Mouse (Mus musculus) c-Kit-positive CD71-positive TER-119-negative erythroid progenitor cells, embryonic 14.5 days (primary cell): ENCODE data around the gene Rictor.

Source experiments
- DNase-seq: peaks from one replicate; pipeline ENCODE4 v3.0.0-alpha.2; 2013; ENCODE audit warnings: low read depth

Gene Rictor

GRCm38 (mm10) chr15:6707936-6708525 is at the start of gene Rictor:
Rictor (plus strand) TSS chr15:6708379.
- peak; percentile 67 for DNase-seq

- DNase-seq, result no peak
These were observed 46.2 kb upstream of the Rictor start for GRCm38 (mm10) chr15:6661951-6662350.

- DNase-seq, result no peak
These were observed 44.2 kb upstream of the Rictor start for GRCm38 (mm10) chr15:6663991-6664390.

- no peak for DNase-seq
These were observed 42.1 kb upstream of the Rictor start for GRCm38 (mm10) chr15:6666072-6666471.

- DNase-seq, result no peak
These were observed 39.3 kb upstream of the Rictor start for GRCm38 (mm10) chr15:6668793-6669437.

GRCm38 (mm10) chr15:6678479-6678878 is 29.7 kb upstream of the Rictor start:
- DNase-seq, result no peak

GRCm38 (mm10) chr15:6702164-6702563 is 6.0 kb upstream of the Rictor start:
- no peak for DNase-seq

GRCm38 (mm10) chr15:6705351-6705901 is 2.8 kb upstream of the Rictor start:
- peak; percentile 88 for DNase-seq

GRCm38 (mm10) chr15:6707551-6707935 is 636 bp upstream of the Rictor start:
- no peak for DNase-seq

- no peak for DNase-seq
These were observed 605 bp downstream of the Rictor start for GRCm38 (mm10) chr15:6708526-6709441.

GRCm38 (mm10) chr15:6709618-6710017 is 1.4 kb downstream of the Rictor start:
- DNase-seq, result no peak

- DNase-seq, result no peak
These were observed 2.2 kb downstream of the Rictor start for GRCm38 (mm10) chr15:6710341-6710740.

GRCm38 (mm10) chr15:6711226-6711625 is 3.0 kb downstream of the Rictor start:
- no peak for DNase-seq

- no peak for DNase-seq
These were observed 6.6 kb downstream of the Rictor start for GRCm38 (mm10) chr15:6714819-6715218.

GRCm38 (mm10) chr15:6715237-6715636 is 7.1 kb downstream of the Rictor start:
- no peak for DNase-seq

GRCm38 (mm10) chr15:6721385-6721784 is 13.2 kb downstream of the Rictor start:
- no peak for DNase-seq

GRCm38 (mm10) chr15:6721802-6722201 is 13.6 kb downstream of the Rictor start:
- no peak for DNase-seq

GRCm38 (mm10) chr15:6722405-6723176 is 14.4 kb downstream of the Rictor start:
- DNase-seq, result no peak

GRCm38 (mm10) chr15:6723338-6723737 is 15.2 kb downstream of the Rictor start:
- DNase-seq, result no peak

GRCm38 (mm10) chr15:6724442-6724841 is 16.3 kb downstream of the Rictor start:
- no peak for DNase-seq

- DNase-seq, result no peak
These were observed 18.1 kb downstream of the Rictor start for GRCm38 (mm10) chr15:6726130-6726808.
